Mouse (Mus musculus): ENCODE results near the gene Mtr.

GRCm38 (mm10) chr13:12210023-12210762 is 47.7 kb downstream of the Mtr start:
- TF ChIP-seq POLR2A (IDR thresholded peaks at IDR 0.05; ENCODE audit: insufficient read depth, low read length) (no peak), CTCF (IDR thresholded peaks at IDR 0.05; ENCODE audit: low read depth, low read length) (peak; percentile 6)

Measured in ES-Bruce4 (cell line).